Mouse (Mus musculus): ENCODE results near the gene Gm13030.

DNA sequence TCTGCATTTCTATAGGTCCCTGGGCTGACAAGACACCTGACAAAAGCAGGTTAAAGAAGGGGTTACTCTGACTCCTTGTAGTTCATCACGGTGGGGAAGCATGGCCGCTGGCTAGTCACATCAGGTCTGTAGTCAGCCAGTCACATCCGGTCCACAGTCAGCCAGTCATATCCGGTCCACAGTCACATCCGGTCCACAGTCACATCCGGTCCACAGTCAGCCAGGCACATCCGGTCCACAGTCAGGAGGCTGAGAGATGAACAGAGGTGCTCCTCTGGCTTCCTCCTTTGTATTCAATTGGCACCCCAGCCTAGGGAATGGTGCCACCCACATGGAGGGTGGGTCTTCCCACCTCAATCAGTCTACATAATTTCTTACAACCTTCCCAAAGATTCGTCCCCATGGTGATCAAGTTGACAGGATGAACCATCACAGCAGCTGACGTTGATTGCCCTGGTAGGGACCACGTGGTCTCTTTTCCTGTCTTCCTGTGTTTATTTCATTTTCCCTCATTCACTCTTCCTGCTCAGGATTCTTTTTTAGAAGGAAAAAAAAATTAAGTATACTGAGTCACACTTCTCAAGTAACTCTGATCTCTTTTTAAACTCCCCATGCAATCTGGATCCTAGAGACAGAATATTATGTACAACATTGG, 10.3 kb downstream of the Gm13030 start, which contains the start of gene Pla2g5:
- TF ChIP-seq POLR2A (IDR thresholded peaks at IDR 0.05; ENCODE audit: borderline replicate concordance, insufficient read depth, low read length) (no peak), CTCF (IDR thresholded peaks at IDR 0.05; ENCODE audit: borderline replicate concordance, insufficient read depth, low read depth, low read length) (no peak)
